7 mouse cellular contexts compared by ENCODE assay signal in genomic region chr19:4838526-4839140, GRCm38 (mm10). TPM values are rescaled to one million over a fixed set of nuclear protein-coding genes. Genes with fewer than 3 reads are reported as not detected.
A peak's percentile ranks its signal among the peaks of the same experiment; 100 is the strongest.
DNase-seq lines count a peak whose midpoint lies in the region; ATAC-seq and TF ChIP-seq lines count a peak whose summit lies in the region.

No protein-coding gene starts in this region.

- H3K36me3 ChIP-seq in neural tube, embryonic 11.5 days (ENCODE audit: control insufficient read depth, insufficient read depth, low read length) = no peaks in the 10 kb centered on the region
- H3K36me3 ChIP-seq in limb, embryonic 13.5 days = no peaks in the 10 kb centered on the region; the same call in 1 of the 2 replicates
- no peaks in the 10 kb centered on the region for H3K36me3 ChIP-seq in stomach, postnatal 0 days (ENCODE audit: control insufficient read depth, insufficient read depth, low read length)

- H3K9ac ChIP-seq in neural tube, embryonic 11.5 days (ENCODE audit: low read length) = peak overlapping the region; percentile 64
- peak overlapping the region; percentile 74 for H3K9ac ChIP-seq in limb, embryonic 13.5 days
- H3K9ac ChIP-seq in stomach, postnatal 0 days (ENCODE audit: low read length) = peak overlapping the region; percentile 73

- H3K27me3 ChIP-seq in neural tube, embryonic 11.5 days (ENCODE audit: control insufficient read depth, insufficient read depth, low read length) = peaks cover 17% of the 10 kb centered on the region
- peaks cover 35% of the 10 kb centered on the region for H3K27me3 ChIP-seq in limb, embryonic 13.5 days
- 0 out of 2 replicates have a peak, but pooled peaks cover 3% of the 10 kb centered on the region for H3K27me3 ChIP-seq in stomach, postnatal 0 days (ENCODE audit: control insufficient read depth, insufficient read depth, low read length)

- TF ChIP-seq POLR2A in embryonic fibroblast, embryonic 13.5 days (IDR thresholded peaks at IDR 0.05; ENCODE audit: low read depth, low read length) = no peak

- 0 out of 2 replicates have a peak, but pooled peaks have one; percentile 23 for ATAC-seq in neural tube, embryonic 11.5 days (ENCODE audit: insufficient read depth, low FRiP score, low TSS enrichment)
- no peak; the same call in 1 of the 2 replicates for ATAC-seq in limb, embryonic 13.5 days (ENCODE audit: low FRiP score, low read depth)
- ATAC-seq in stomach, postnatal 0 days (ENCODE audit: low FRiP score, low TSS enrichment) = peak; percentile 3; the same call in 1 of the 2 replicates

- H3K4me1 ChIP-seq in neural tube, embryonic 11.5 days (ENCODE audit: control insufficient read depth, insufficient read depth, low read length) = peaks cover 11% of the 10 kb centered on the region; the same call in 1 of the 2 replicates
- H3K4me1 ChIP-seq in embryonic fibroblast, embryonic 13.5 days (ENCODE audit: control insufficient read depth, insufficient read depth, low read length) = no peaks in the 10 kb centered on the region
- peaks cover 19% of the 10 kb centered on the region for H3K4me1 ChIP-seq in limb, embryonic 13.5 days
- H3K4me1 ChIP-seq in stomach, postnatal 0 days (replicated peaks; ENCODE audit: control insufficient read depth, insufficient read depth) = no peaks in the 10 kb centered on the region; the same call in 1 of the 2 replicates

- no peak for DNase-seq in neural tube, embryonic 11.5 days (ENCODE audit: low spot score)
- DNase-seq in neural tube, embryonic 10.5 days (ENCODE audit: extremely low spot score, low spot score) = no peak
- no peak for DNase-seq in stomach, postnatal 0 days (ENCODE audit: low spot score)
- no peak for DNase-seq in adrenal gland, adult 18-20 months (ENCODE audit: low spot score in 2 of 2)
- DNase-seq in left cerebral cortex, postnatal 10 days (ENCODE audit: extremely low spot score in 1 of 2, low spot score in 2 of 2) = no peak

- no peak overlapping the region for H3K27ac ChIP-seq in neural tube, embryonic 11.5 days (ENCODE audit: low read depth, low read length)
- no peak overlapping the region for H3K27ac ChIP-seq in embryonic fibroblast, embryonic 13.5 days (ENCODE audit: insufficient read depth, low read length)
- H3K27ac ChIP-seq in limb, embryonic 13.5 days = no peak overlapping the region
- H3K27ac ChIP-seq in stomach, postnatal 0 days (replicated peaks) = peak overlapping the region; percentile 49

- no peak for TF ChIP-seq EP300 in stomach, postnatal 0 days (optimal IDR thresholded peaks at IDR 0.05)

- no peaks in the 10 kb centered on the region for H3K9me3 ChIP-seq in neural tube, embryonic 11.5 days (ENCODE audit: control insufficient read depth, low read length)
- H3K9me3 ChIP-seq in limb, embryonic 13.5 days = no peaks in the 10 kb centered on the region
- H3K9me3 ChIP-seq in stomach, postnatal 0 days (ENCODE audit: control insufficient read depth, low read length) = no peaks in the 10 kb centered on the region

- peak overlapping the region; percentile 52 for H3K4me3 ChIP-seq in neural tube, embryonic 11.5 days (ENCODE audit: low read depth, low read length)
- H3K4me3 ChIP-seq in embryonic fibroblast, embryonic 13.5 days (ENCODE audit: insufficient read depth, low read length) = peak overlapping the region; percentile 74
- H3K4me3 ChIP-seq in limb, embryonic 13.5 days = peak overlapping the region; percentile 54
- H3K4me3 ChIP-seq in stomach, postnatal 0 days (ENCODE audit: low read depth, low read length) = peak overlapping the region; percentile 63

- no peak for TF ChIP-seq CTCF in embryonic fibroblast, embryonic 13.5 days (IDR thresholded peaks at IDR 0.05; ENCODE audit: borderline replicate concordance, insufficient read depth, low read length)
- TF ChIP-seq CTCF in stomach, postnatal 0 days (IDR thresholded peaks at IDR 0.05; ENCODE audit: low read depth) = no peak

- 36% methylated on average over 10 of the region's 10 CpGs for WGBS in neural tube, embryonic 11.5 days
- WGBS in limb, embryonic 13.5 days = 32% methylated on average over 10 of the region's 10 CpGs
- WGBS in stomach, postnatal 0 days = 23% methylated on average over 10 of the region's 10 CpGs

- peak overlapping the region; percentile 97 for H3K4me2 ChIP-seq in neural tube, embryonic 11.5 days (ENCODE audit: low read depth)
- H3K4me2 ChIP-seq in limb, embryonic 13.5 days (replicated peaks) = peak overlapping the region; percentile 96
- H3K4me2 ChIP-seq in stomach, postnatal 0 days (replicated peaks; ENCODE audit: low read depth) = peak overlapping the region; percentile 95

- intact Hi-C loops in left cerebral cortex, postnatal 10 days (cut with DNase I) = no loop called here

RNA-seq across cellular contexts. Expression of gene Ccs, which starts 0.5 kb away (rescaled TPM):
- 41.4 and 41.5 TPM in 2 replicates for polyA plus RNA-seq in neural tube, embryonic 11.5 days (2014; fragmentation: Nextera tagmentation; extraction: Ambion mirVana)
- polyA plus RNA-seq in embryonic fibroblast, embryonic 13.5 days (2011; ENCODE audit: insufficient read length, low read depth, missing spikeins) = 43.3 and 48.7 TPM in 2 replicates
- 64.4 and 66.2 TPM in 2 replicates for polyA plus RNA-seq in limb, embryonic 13.5 days (2015; fragmentation: Nextera tagmentation; extraction: Ambion mirVana)
- polyA plus RNA-seq in stomach, postnatal 0 days (2015; fragmentation: Nextera tagmentation; extraction: Ambion mirVana) = 72.7 and 81.6 TPM in 2 replicates
- total RNA-seq in adrenal gland, adult 18-20 months (2021) = 100 to 1,000 TPM in 1 of 2 experiments, 10 to 100 TPM in 1; 94.4 to 109 TPM
- 10 to 100 TPM; 37.4 to 38.6 TPM for total RNA-seq in left cerebral cortex, postnatal 10 days (2021)

RNA-seq across cellular contexts. Expression of gene Ccdc87, which starts 0.5 kb away (rescaled TPM):
- 0.13 TPM in 1 of 2 replicates, not detected in the other for polyA plus RNA-seq in neural tube, embryonic 11.5 days (2014; fragmentation: Nextera tagmentation; extraction: Ambion mirVana)
- 0.26 TPM in 1 of 2 replicates, not detected in the other for polyA plus RNA-seq in embryonic fibroblast, embryonic 13.5 days (2011; ENCODE audit: insufficient read length, low read depth, missing spikeins)
- polyA plus RNA-seq in limb, embryonic 13.5 days (2015; fragmentation: Nextera tagmentation; extraction: Ambion mirVana) = not detected in 2 replicates
- 0.05 TPM in 1 of 2 replicates, not detected in the other for polyA plus RNA-seq in stomach, postnatal 0 days (2015; fragmentation: Nextera tagmentation; extraction: Ambion mirVana)
- under 1 TPM in 1 of 2 experiments, not detected in 1; 0.13 TPM for total RNA-seq in adrenal gland, adult 18-20 months (2021)
- total RNA-seq in left cerebral cortex, postnatal 10 days (2021) = 1 to 10 TPM; 2.4 to 2.9 TPM

RNA-seq across cellular contexts. Expression of gene Ctsf, which starts 16.3 kb away (rescaled TPM):
- 40.6 and 41.8 TPM in 2 replicates for polyA plus RNA-seq in neural tube, embryonic 11.5 days (2014; fragmentation: Nextera tagmentation; extraction: Ambion mirVana)
- polyA plus RNA-seq in embryonic fibroblast, embryonic 13.5 days (2011; ENCODE audit: insufficient read length, low read depth, missing spikeins) = 20.3 and 23.5 TPM in 2 replicates
- 41.5 and 43.7 TPM in 2 replicates for polyA plus RNA-seq in limb, embryonic 13.5 days (2015; fragmentation: Nextera tagmentation; extraction: Ambion mirVana)
- polyA plus RNA-seq in stomach, postnatal 0 days (2015; fragmentation: Nextera tagmentation; extraction: Ambion mirVana) = 24.1 and 28.4 TPM in 2 replicates
- total RNA-seq in adrenal gland, adult 18-20 months (2021) = 100 to 1,000 TPM; 318 to 345 TPM
- total RNA-seq in left cerebral cortex, postnatal 10 days (2021) = 100 to 1,000 TPM in 1 of 2 experiments, 10 to 100 TPM in 1; 99.2 to 106 TPM

RNA-seq across cellular contexts. Expression of gene Rbm14, which starts 27.2 kb away (rescaled TPM):
- polyA plus RNA-seq in neural tube, embryonic 11.5 days (2014; fragmentation: Nextera tagmentation; extraction: Ambion mirVana) = 113 and 116 TPM in 2 replicates
- 33.4 and 33.6 TPM in 2 replicates for polyA plus RNA-seq in embryonic fibroblast, embryonic 13.5 days (2011; ENCODE audit: insufficient read length, low read depth, missing spikeins)
- polyA plus RNA-seq in limb, embryonic 13.5 days (2015; fragmentation: Nextera tagmentation; extraction: Ambion mirVana) = 83.5 and 89.7 TPM in 2 replicates
- 21.9 and 24.2 TPM in 2 replicates for polyA plus RNA-seq in stomach, postnatal 0 days (2015; fragmentation: Nextera tagmentation; extraction: Ambion mirVana)
- 10 to 100 TPM; 46.1 to 59.0 TPM for total RNA-seq in adrenal gland, adult 18-20 months (2021)
- 10 to 100 TPM; 52.7 to 57.0 TPM for total RNA-seq in left cerebral cortex, postnatal 10 days (2021)

RNA-seq across cellular contexts. Expression of gene Gm21992, which starts 27.2 kb away (rescaled TPM):
- polyA plus RNA-seq in neural tube, embryonic 11.5 days (2014; fragmentation: Nextera tagmentation; extraction: Ambion mirVana) = 8.5 and 24.4 TPM in 2 replicates
- 7.8 and 16.1 TPM in 2 replicates for polyA plus RNA-seq in embryonic fibroblast, embryonic 13.5 days (2011; ENCODE audit: insufficient read length, low read depth, missing spikeins)
- 48.8 and 51.8 TPM in 2 replicates for polyA plus RNA-seq in limb, embryonic 13.5 days (2015; fragmentation: Nextera tagmentation; extraction: Ambion mirVana)
- polyA plus RNA-seq in stomach, postnatal 0 days (2015; fragmentation: Nextera tagmentation; extraction: Ambion mirVana) = 16.0 and 19.1 TPM in 2 replicates
- 10 to 100 TPM; 28.1 to 30.6 TPM for total RNA-seq in adrenal gland, adult 18-20 months (2021)
- 10 to 100 TPM; 16.0 to 16.2 TPM for total RNA-seq in left cerebral cortex, postnatal 10 days (2021)
